Mouse (Mus musculus) myocyte (in vitro differentiated cells): ENCODE results near the gene Ufd1. TPM values are rescaled to one million over a fixed set of nuclear protein-coding genes. Genes with fewer than 3 reads are reported as not detected.

Experiments used
- H3K27me3 ChIP-seq: one replicate; pipeline ENCODE4 v1.6.1; 2011; ENCODE audit not compliant: control insufficient read depth, insufficient read depth, insufficient read length
- H3K36me3 ChIP-seq: one replicate; pipeline ENCODE4 v1.6.1; 2011; ENCODE audit not compliant: control insufficient read depth, insufficient read depth
- H3K4me2 ChIP-seq: one replicate; pipeline ENCODE4 v1.6.1; 2011; ENCODE audit warnings: low read depth, control low read depth
- H3K4me3 ChIP-seq: one replicate; pipeline ENCODE4 v1.5.1; 2011; ENCODE audit warnings: mild to moderate bottlenecking, control low read depth, moderate library complexity
- H3K79me2 ChIP-seq: one replicate; pipeline ENCODE4 v1.6.1; 2011; ENCODE audit not compliant: control insufficient read depth, insufficient read depth
- H3ac ChIP-seq: one replicate; pipeline ENCODE4 v1.6.1; 2011; ENCODE audit not compliant: control insufficient read depth, insufficient read length
- CEBPB ChIP-seq: IDR thresholded peaks from 2 replicates; pipeline ENCODE4 v1.6.1; 2011; ENCODE audit warnings: mild to moderate bottlenecking, moderate library complexity; ENCODE audit not compliant: poor library complexity, insufficient read depth, severe bottlenecking
- E2F4 ChIP-seq: IDR thresholded peaks from one replicate; pipeline ENCODE4 v1.6.1; 2011; ENCODE audit warnings: mild to moderate bottlenecking, control low read depth, moderate library complexity; ENCODE audit not compliant: insufficient read depth
- MAX ChIP-seq: IDR thresholded peaks from one replicate; pipeline ENCODE4 v1.6.1; 2011; ENCODE audit warnings: low read depth, mild to moderate bottlenecking, control low read depth
- MYOD1 ChIP-seq, 3 experiments: IDR thresholded peaks; one replicate each; pipeline ENCODE4 v1.6.1; 2011; ENCODE audit warnings: control low read depth in 2 of 3, low read depth in 2 of 3, mild to moderate bottlenecking in 2 of 3, moderate library complexity in 1 of 3; ENCODE audit not compliant: insufficient read length in 2 of 3, control insufficient read depth in 1 of 3
- MYOG ChIP-seq, 3 experiments: IDR thresholded peaks; one replicate each; pipeline ENCODE4 v1.6.1; 2011; ENCODE audit warnings: control low read depth in 2 of 3, low read depth in 2 of 3, mild to moderate bottlenecking in 2 of 3; ENCODE audit not compliant: insufficient read length in 2 of 3, control insufficient read depth in 1 of 3, insufficient read depth in 1 of 3
- POLR2A ChIP-seq: IDR thresholded peaks from one replicate; pipeline ENCODE4 v1.6.1; 2011; ENCODE audit warnings: low read depth, mild to moderate bottlenecking, control low read depth, moderate library complexity; ENCODE audit not compliant: insufficient read length
- POLR2AphosphoS2 ChIP-seq: IDR thresholded peaks from one replicate; pipeline ENCODE4 v1.6.1; 2011; ENCODE audit warnings: low read depth, control low read depth; ENCODE audit not compliant: insufficient read length
- REST ChIP-seq: IDR thresholded peaks from one replicate; pipeline ENCODE4 v1.6.1; 2011; ENCODE audit warnings: mild to moderate bottlenecking, control low read depth, moderate library complexity; ENCODE audit not compliant: insufficient read depth, insufficient read length
- SRF ChIP-seq: IDR thresholded peaks from one replicate; pipeline ENCODE4 v1.6.1; 2011; ENCODE audit warnings: low read depth; ENCODE audit not compliant: control insufficient read depth, insufficient read length
- TCF12 ChIP-seq: IDR thresholded peaks from one replicate; pipeline ENCODE4 v1.6.1; 2011; ENCODE audit warnings: mild to moderate bottlenecking, control low read depth; ENCODE audit not compliant: poor library complexity, insufficient read depth, severe bottlenecking
- TCF3 ChIP-seq: IDR thresholded peaks from one replicate; pipeline ENCODE4 v1.6.1; 2011; ENCODE audit warnings: low read depth, control low read depth; ENCODE audit not compliant: insufficient read length
- USF1 ChIP-seq: IDR thresholded peaks from one replicate; pipeline ENCODE4 v1.6.1; 2011; ENCODE audit warnings: low read depth, mild to moderate bottlenecking, control low read depth, moderate library complexity
- polyA plus RNA-seq: library from polyadenylated mRNA; unstranded; fragments of >200 nt; fragmentation: generic; extraction: Trizol; gene quantifications from one replicate; pipeline ENCODE4 v1.2.1, GENCODE M21; 2012; ENCODE audit warnings: missing spikeins

The Ufd1 gene
- 32.0 TPM for polyA plus RNA-seq

DNA sequence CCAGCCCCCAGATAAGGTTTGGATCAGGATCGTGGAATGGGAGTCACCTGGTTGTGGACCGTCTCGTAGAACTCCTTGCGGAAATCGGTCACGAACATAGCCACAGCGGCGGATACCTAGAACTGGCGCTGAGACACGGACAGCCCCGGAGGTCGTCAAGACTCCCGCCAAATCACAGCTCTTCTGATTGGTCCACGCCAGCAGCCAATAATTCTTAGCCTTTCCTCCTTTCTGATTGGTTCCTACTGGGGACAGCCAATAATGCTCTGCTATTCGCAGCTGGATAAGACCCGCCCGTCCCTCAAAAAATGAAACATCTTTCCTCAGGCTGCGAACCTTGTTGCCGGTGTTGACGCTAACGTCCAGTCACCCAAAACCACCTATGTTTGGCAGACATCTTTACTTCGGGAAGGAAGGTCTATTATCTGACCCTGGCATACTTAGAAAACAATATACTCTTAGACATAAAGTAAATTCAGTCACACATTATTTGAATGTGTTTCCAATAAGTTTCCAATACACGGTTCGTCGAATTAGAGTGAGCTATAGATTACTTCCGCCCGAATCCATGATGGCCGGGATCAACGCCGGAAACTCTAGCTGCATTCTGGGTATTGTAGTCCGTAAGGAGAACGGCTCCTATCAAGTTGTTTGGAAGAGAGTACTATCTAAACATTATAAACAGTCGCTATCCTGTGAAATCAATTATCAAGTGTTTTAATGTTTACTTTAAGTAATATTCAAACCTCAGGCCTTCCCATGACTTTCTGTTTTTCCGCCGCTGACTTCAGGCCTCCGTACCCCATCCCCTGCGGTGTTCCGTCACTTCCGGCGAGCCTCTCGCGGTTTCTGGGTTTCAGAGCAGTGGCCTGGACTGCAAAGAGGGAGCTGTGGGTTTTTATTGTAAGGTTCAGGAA, at the start of gene Ufd1, which contains the start of gene Cdc45:
TSS of gene Ufd1 (plus strand) at position 312 of the 917 bp plus-strand sequence.
TSS of gene Cdc45 (minus strand) at position 520 of the 917 bp plus-strand sequence.
- peak within 1 kb of the TSS; percentile 75 for H3ac ChIP-seq
- peak; percentile 70 for TF ChIP-seq E2F4
- TF ChIP-seq MYOD1 (IDR thresholded peaks at IDR 0.05; ENCODE audit: control insufficient read depth in 1 of 3, insufficient read length in 2 of 3, low read depth in 2 of 3) = no peak
- peak; percentile 65 for TF ChIP-seq POLR2A
- no peak for TF ChIP-seq REST
- peak; percentile 51 for TF ChIP-seq POLR2AphosphoS2
- TF ChIP-seq MAX = no peak
- no peak for TF ChIP-seq MYOG (IDR thresholded peaks at IDR 0.05; ENCODE audit: control insufficient read depth in 1 of 3, insufficient read depth in 1 of 3, insufficient read length in 2 of 3, low read depth in 2 of 3)

DNA sequence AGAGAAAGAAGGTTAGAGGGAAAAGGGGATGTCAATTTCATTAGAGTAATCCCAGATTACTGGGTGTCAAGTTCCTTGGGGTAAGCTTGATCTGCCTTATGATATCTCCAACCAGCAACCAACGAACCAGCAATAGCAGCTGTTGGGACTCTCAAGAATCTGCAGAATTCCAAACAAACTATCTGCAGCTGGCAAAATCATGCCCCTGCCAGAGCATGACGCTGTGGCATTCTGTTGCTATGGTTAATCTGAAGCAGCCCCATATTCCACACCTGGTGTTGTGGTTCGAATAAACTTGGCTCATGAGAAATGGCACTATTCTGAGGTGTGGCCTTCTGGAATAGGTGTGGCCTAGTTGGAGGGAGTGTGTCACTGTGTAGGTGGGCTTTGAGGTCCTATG, 48.6 kb upstream of the Ufd1 start:
- TF ChIP-seq E2F4 (no peak), MYOG (IDR thresholded peaks at IDR 0.05; ENCODE audit: control insufficient read depth in 1 of 3, insufficient read depth in 1 of 3, insufficient read length in 2 of 3, low read depth in 2 of 3) (peak in 2 of 3 experiments; percentile 75 to 78), MAX (no peak), TCF3 (no peak), MYOD1 (IDR thresholded peaks at IDR 0.05; ENCODE audit: control insufficient read depth in 1 of 3, insufficient read length in 2 of 3, low read depth in 2 of 3) (peak; percentile 23 to 74 (median 63)), TCF12 (peak; percentile 41), POLR2AphosphoS2 (no peak), REST (no peak)
- H3K4me3 ChIP-seq = no peak overlapping the region

More for the DNA sequence above, at the start of gene Ufd1, which contains the start of gene Cdc45:
- Histone ChIP-seq H3K4me3 (peak within 1 kb of the TSS; percentile 93), H3K4me2 (peak within 1 kb of the TSS; percentile 92), H3K79me2 (peaks cover 33% of the 10 kb centered on the region), H3K36me3 (peaks cover 13% of the 10 kb centered on the region), H3K27me3 (no peaks in the 10 kb centered on the region)

GRCm38 (mm10) chr16:18766390-18766789, 45.2 kb upstream of the Ufd1 start:
- Histone ChIP-seq H3ac (no peak overlapping the region), H3K79me2 (no peaks in the 10 kb centered on the region), H3K36me3 (no peaks in the 10 kb centered on the region), H3K4me3 (no peak overlapping the region), H3K27me3 (no peaks in the 10 kb centered on the region), H3K4me2 (no peak overlapping the region)
- TF ChIP-seq POLR2AphosphoS2 (no peak), E2F4 (no peak), TCF3 (no peak), REST (no peak), SRF (no peak), MYOG (IDR thresholded peaks at IDR 0.05; ENCODE audit: control insufficient read depth in 1 of 3, insufficient read depth in 1 of 3, insufficient read length in 2 of 3, low read depth in 2 of 3) (no peak), USF1 (no peak), CEBPB (no peak), TCF12 (no peak), MYOD1 (IDR thresholded peaks at IDR 0.05; ENCODE audit: control insufficient read depth in 1 of 3, insufficient read length in 2 of 3, low read depth in 2 of 3) (no peak), POLR2A (no peak), MAX (no peak)

More for the DNA sequence above, 48.6 kb upstream of the Ufd1 start:
- H3K27me3 ChIP-seq = no peaks in the 10 kb centered on the region
- H3K4me2 ChIP-seq = no peak overlapping the region
- H3K36me3 ChIP-seq = no peaks in the 10 kb centered on the region
- no peaks in the 10 kb centered on the region for H3K79me2 ChIP-seq
- H3ac ChIP-seq = no peak overlapping the region

DNA sequence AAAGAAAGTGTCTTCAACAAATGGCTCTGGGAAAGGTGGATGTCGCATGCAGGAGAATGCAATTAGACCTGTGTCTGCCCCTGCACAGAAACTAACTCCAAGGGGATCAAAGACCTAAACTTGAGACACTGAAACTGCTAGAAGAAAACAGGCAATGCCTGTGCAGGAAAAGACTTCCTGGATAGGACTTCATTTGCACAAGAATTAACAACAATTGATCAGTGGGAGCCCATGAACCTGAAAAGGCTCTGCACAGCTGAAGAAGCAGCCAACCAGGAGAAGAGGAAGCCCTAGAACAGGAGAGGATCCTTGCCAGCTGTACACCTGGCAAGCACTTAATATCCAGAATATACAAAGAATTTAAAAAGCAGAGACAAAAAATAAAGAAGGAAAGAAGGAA, 42.1 kb upstream of the Ufd1 start:
- Histone ChIP-seq H3K27me3 (no peaks in the 10 kb centered on the region), H3K36me3 (no peaks in the 10 kb centered on the region), H3K79me2 (no peaks in the 10 kb centered on the region), H3K4me3 (no peak overlapping the region), H3ac (no peak overlapping the region), H3K4me2 (no peak overlapping the region)
- TF ChIP-seq POLR2AphosphoS2 (no peak), TCF3 (no peak), SRF (no peak), E2F4 (no peak), MAX (no peak), REST (no peak), POLR2A (no peak), TCF12 (no peak), CEBPB (no peak), USF1 (no peak), MYOG (IDR thresholded peaks at IDR 0.05; ENCODE audit: control insufficient read depth in 1 of 3, insufficient read depth in 1 of 3, insufficient read length in 2 of 3, low read depth in 2 of 3) (no peak), MYOD1 (IDR thresholded peaks at IDR 0.05; ENCODE audit: control insufficient read depth in 1 of 3, insufficient read length in 2 of 3, low read depth in 2 of 3) (no peak)

DNA sequence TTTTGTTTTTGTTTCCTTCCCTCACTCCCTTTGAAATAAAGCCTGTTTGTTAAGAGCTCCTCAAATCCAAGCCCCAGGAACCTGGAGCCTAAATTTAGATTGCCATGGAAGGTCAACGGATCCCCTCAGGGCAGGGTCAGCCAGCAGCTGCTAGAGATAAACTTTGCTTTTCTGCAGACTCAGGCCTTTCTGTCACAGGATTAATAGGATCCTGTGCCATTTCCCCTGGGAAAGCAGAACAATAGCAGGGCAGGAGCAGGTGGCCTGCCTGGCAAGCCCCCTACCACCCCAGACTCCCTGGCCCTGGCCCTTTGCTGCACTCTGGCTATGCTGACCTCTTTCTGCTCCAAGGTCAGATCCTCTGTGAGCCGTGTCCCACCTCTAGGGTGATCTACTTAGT, 37.6 kb upstream of the Ufd1 start:
- TF ChIP-seq MYOD1 (IDR thresholded peaks at IDR 0.05; ENCODE audit: control insufficient read depth in 1 of 3, insufficient read length in 2 of 3, low read depth in 2 of 3) (peak in 2 of 3 experiments; percentile 19 to 79), SRF (no peak), TCF12 (peak; percentile 15), MYOG (IDR thresholded peaks at IDR 0.05; ENCODE audit: control insufficient read depth in 1 of 3, insufficient read depth in 1 of 3, insufficient read length in 2 of 3, low read depth in 2 of 3) (peak in 2 of 3 experiments; percentile 60 to 64)
- Histone ChIP-seq H3ac (no peak overlapping the region), H3K4me3 (no peak overlapping the region), H3K36me3 (no peaks in the 10 kb centered on the region), H3K27me3 (no peaks in the 10 kb centered on the region), H3K79me2 (no peaks in the 10 kb centered on the region), H3K4me2 (peak overlapping the region; percentile 50)
